Mouse (Mus musculus) liver, postnatal 0 days (tissue): ENCODE results near the gene Wfdc8.

Source experiments
- CTCF ChIP-seq: sonication (generic); IDR thresholded peaks from 2 replicates; pipeline ENCODE4 v1.5.1; 2016; ENCODE audit warnings: antibody characterized with exemption, low read depth
- EP300 ChIP-seq: IDR thresholded peaks from 2 replicates; pipeline ENCODE4 v1.6.1; 2016; ENCODE audit warnings: antibody characterized with exemption, low read depth, mild to moderate bottlenecking

DNA sequence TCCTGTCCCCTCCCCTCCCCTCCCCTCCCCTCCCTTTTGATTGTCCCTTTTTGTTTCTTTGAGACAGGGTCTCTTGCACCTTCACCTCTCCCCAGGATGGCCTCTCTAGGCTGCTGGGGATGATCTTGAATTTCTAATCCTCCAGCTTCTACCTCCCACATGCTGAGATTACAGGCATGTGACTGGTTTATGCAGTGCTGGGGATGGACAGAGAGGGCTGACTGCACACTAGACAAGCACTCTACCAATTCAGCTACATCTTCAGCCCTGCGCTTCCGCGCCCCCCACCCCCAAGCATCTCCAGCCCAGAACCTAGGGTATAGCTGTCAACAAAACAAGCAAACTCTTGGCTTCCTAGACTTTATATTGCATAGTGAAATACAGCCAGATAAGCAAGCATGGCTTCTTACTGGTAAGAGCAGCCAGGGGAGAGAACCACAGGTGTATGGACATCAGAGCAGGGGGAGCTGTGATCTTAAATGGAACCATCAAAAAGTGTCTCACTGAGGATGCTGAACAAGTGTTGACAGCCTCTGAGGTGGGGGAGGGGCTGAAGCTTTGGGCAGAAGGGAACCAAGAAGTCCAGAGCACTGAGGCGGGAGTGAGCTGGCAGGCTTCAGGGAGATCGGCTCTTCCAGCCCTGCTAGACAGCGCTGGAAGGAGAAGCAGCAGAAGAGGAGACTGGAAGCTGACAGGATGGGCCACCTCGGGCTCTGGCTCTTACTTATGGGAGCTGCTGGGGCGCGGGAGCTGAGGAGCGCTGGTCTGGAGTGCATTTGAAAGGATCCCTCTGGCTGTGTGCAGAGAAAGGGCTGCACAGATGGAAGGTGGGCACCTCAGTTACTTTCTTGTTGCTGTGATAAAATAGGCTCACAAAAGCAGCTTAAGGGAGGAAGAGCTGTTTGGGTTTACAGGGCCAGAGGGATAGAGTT is 63.2 kb downstream of the Wfdc8 start:
- TF ChIP-seq CTCF = no peak
- TF ChIP-seq EP300 = no peak
